Mouse (Mus musculus): ENCODE data around the gene Nop16.

The Nop16 gene

GRCm38 (mm10) chr13:54560608-54561007 is 29.3 kb downstream of the Nop16 start:
- DNase-seq (ENCODE audit: low read depth, low spot score): no peak

GRCm38 (mm10) chr13:54559656-54560055 is 30.2 kb downstream of the Nop16 start:
- DNase-seq (ENCODE audit: low read depth, low spot score): no peak

DNA sequence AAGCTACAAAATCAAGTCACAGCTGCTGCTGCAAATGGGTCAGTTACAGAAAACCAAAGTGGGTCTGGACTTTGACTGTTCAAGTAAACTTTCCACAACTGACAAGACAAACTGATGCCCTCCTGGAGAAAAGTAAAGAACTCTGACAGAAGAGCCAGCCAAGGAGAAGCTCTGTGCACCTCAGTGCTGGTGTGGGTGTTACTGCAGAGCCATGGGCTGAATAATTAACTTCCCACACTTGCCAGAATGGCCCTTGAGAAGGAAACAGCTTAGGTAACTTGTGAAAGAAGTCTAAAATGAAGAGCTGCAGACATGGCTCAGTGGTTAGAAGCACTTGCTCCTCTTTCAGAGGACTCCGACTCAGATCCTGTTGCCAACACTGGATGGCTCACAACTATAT is 32.2 kb downstream of the Nop16 start:
- DNase-seq (ENCODE audit: low read depth, low spot score): no peak

GRCm38 (mm10) chr13:54556796-54557195 is 33.1 kb downstream of the Nop16 start:
- DNase-seq (ENCODE audit: low read depth, low spot score): no peak

- no peak for DNase-seq (ENCODE audit: low read depth, low spot score)
These were observed 33.7 kb downstream of the Nop16 start for GRCm38 (mm10) chr13:54556176-54556575.

GRCm38 (mm10) chr13:54548036-54548435 is 41.9 kb downstream of the Nop16 start:
- no peak for DNase-seq (ENCODE audit: low read depth, low spot score)

Measured in ES-CJ7 (cell line).